Mouse (Mus musculus) kidney, embryonic 16.5 days (tissue): ENCODE results near the gene March7. TPM values are rescaled to one million over a fixed set of nuclear protein-coding genes. Genes with fewer than 3 reads are reported as not detected.
A peak's percentile ranks its signal among the peaks of the same experiment; 100 is the strongest.

Source experiments
- ATAC-seq: fragments of 200-750 bp; cut with Nextera tagmentation; 2 replicates; pipeline ENCODE4 v1.8.0; 2017; ENCODE audit warnings: moderate TSS enrichment; ENCODE audit not compliant: low FRiP score, low TSS enrichment
- H3K27ac ChIP-seq: fragments of 300-500 bp; sonication (generic); 2 replicates; pipeline ENCODE4 v1.5.1; 2014; ENCODE audit warnings: low read length
- H3K27me3 ChIP-seq: fragments of 300-500 bp; sonication (generic); 2 replicates; pipeline ENCODE4 v1.6.1; 2014; ENCODE audit warnings: low read length, control low read depth, mixed read lengths; ENCODE audit not compliant: insufficient read depth
- H3K36me3 ChIP-seq: fragments of 300-500 bp; sonication (generic); 2 replicates; pipeline ENCODE4 v1.6.1; 2014; ENCODE audit warnings: low read length, control low read depth, mixed read lengths; ENCODE audit not compliant: insufficient read depth
- H3K4me1 ChIP-seq: fragments of 300-500 bp; sonication (generic); 2 replicates; pipeline ENCODE4 v1.6.1; 2014; ENCODE audit warnings: low read length, control low read depth, mixed read lengths; ENCODE audit not compliant: insufficient read depth
- H3K4me2 ChIP-seq: fragments of 300-500 bp; sonication (generic); replicated peaks from 2 replicates; pipeline ENCODE4 v1.6.1; 2014; ENCODE audit warnings: low read depth, low read length
- H3K4me3 ChIP-seq: fragments of 300-500 bp; sonication (generic); 2 replicates; pipeline ENCODE4 v1.5.1; 2014; ENCODE audit warnings: mild to moderate bottlenecking, low read length
- H3K9ac ChIP-seq: fragments of 300-500 bp; sonication (generic); replicated peaks from 2 replicates; pipeline ENCODE4 v1.6.1; 2014; ENCODE audit warnings: low read length
- H3K9me3 ChIP-seq: fragments of 300-500 bp; sonication (generic); 2 replicates; pipeline ENCODE4 v1.6.1; 2016; ENCODE audit warnings: low read length, control low read depth
- WGBS: fragments of 180-500 bp; shearing (Covaris S2); extraction: QIAGEN DNeasy Blood & Tissue Kit; methylation state at CpG from one replicate; pipeline ENCODE4 v1.1.7; 2014; 5-methylcytosine and 5-hydroxymethylcytosine counted together
- polyA plus RNA-seq: library from polyadenylated mRNA; unstranded; fragments of >200 nt; fragmentation: Nextera tagmentation; extraction: Ambion mirVana; gene quantifications from 2 replicates; pipeline ENCODE4 v1.2.1, GENCODE M21; 2015

March7 gene
- polyA plus RNA-seq, 1 experiment from 2014 or later = 64.6 TPM

DNA sequence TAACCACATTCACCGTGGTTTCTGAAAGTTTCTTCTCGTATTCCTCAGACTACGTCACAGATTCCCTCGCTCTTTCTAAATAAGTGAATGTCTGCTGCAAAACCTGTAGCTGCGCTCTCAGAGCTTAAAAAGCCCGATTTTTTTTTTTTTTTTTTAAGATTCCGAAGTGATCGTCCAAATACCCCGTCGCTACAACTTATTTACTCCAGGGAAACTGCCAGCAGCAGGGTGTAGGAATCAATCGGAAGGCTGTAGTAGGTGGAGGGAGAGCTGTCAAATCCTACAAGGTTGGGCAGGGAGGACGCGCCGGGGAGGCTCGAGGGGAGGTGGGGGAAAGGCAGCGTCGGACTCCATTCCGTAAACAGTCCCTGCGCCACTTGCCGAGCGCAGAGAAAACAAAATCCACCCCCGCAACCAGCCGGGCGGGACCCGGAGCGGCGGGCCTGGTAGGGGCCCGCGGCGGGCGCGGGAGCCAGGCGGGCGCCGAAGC lies 520 bp upstream of the March7 start:
- Histone ChIP-seq H3K27me3 (no peaks in the 10 kb centered on the region), H3K4me2 (peak overlapping the region; percentile 76), H3K9me3 (no peaks in the 10 kb centered on the region), H3K36me3 (peaks cover 24% of the 10 kb centered on the region), H3K27ac (peak overlapping the region; percentile 85), H3K9ac (peak overlapping the region; percentile 99), H3K4me3 (peak overlapping the region; percentile 96), H3K4me1 (peaks cover 27% of the 10 kb centered on the region)
- peak; percentile 54 for ATAC-seq
- WGBS = 0% methylated on average over 26 of the region's 35 CpGs

DNA sequence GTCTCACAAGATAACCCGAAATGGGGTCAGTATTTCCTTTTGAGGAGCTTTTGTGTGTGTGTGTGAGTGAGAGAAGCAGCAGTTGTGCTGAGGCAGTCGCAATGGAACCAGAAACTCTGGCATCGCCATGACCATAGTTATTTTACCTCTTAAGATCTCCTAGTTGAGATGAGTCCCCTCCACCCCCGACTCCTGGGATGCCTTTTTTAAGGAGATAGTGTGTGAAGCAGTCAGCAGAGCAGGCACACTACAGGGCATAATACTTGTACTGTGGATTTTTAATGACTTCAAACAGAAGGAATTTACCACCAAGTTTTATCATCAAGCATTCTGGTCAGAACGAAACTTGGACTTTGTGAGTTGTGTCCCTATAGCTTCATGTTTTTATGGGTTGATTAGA lies 1.1 kb downstream of the March7 start:
- Histone ChIP-seq H3K4me1 (peaks cover 27% of the 10 kb centered on the region), H3K4me3 (peak overlapping the region; percentile 96), H3K27me3 (no peaks in the 10 kb centered on the region), H3K4me2 (peak overlapping the region; percentile 77), H3K27ac (no peak overlapping the region), H3K9ac (peak overlapping the region; percentile 99), H3K36me3 (peaks cover 15% of the 10 kb centered on the region), H3K9me3 (no peaks in the 10 kb centered on the region)
- no peak for ATAC-seq
- 10% methylated on average over 5 of the region's 5 CpGs for WGBS

DNA sequence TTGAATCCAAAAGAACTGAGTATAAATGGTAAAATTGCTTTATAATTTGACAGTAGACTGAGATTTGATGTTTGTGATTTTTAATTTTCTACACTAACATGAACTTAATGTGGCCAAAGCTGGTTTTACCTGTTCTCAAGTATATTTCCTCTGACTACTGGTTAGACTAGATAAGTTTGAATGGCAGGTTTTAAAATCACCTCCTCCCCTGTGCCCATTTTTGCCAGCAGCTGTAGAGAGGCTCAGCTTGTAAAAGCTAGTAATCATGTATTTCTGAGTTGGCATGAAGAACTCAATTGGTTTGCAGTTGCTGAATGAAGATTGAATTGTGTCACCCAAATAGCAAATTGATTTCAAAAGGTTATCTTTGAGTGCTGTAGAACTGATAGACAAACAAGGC lies 2.8 kb downstream of the March7 start:
- peaks cover 10% of the 10 kb centered on the region; the same call in 1 of the 2 replicates for H3K36me3 ChIP-seq
- no peak for ATAC-seq
- H3K27ac ChIP-seq = no peak overlapping the region
- no peaks in the 10 kb centered on the region for H3K27me3 ChIP-seq
- H3K4me1 ChIP-seq = peaks cover 29% of the 10 kb centered on the region
- no peak overlapping the region for H3K9ac ChIP-seq
- no peak overlapping the region for H3K4me2 ChIP-seq
- no peaks in the 10 kb centered on the region for H3K9me3 ChIP-seq
- H3K4me3 ChIP-seq = no peak overlapping the region

DNA sequence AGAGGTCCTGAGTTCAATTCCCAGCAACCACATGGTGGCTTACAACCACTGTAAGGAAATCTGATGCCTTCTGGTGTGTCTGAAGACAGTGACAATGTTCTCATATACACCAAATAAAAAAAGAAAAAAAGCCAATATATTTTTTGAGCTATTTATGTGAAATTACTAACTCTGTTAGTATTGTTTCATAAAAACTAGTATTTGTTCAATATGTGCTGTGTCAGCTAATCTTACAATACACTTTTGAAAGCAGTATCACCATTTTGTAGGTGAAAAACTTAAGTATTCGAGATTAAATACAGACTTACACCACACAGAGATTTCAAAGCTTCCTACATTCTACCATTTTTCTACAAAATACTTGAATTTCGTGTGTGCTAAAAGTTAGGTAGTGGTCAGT lies 5.0 kb downstream of the March7 start:
- Histone ChIP-seq H3K27ac (no peak overlapping the region), H3K27me3 (no peaks in the 10 kb centered on the region), H3K4me3 (no peak overlapping the region), H3K4me1 (peaks cover 22% of the 10 kb centered on the region), H3K9me3 (no peaks in the 10 kb centered on the region), H3K36me3 (peaks cover 10% of the 10 kb centered on the region; the same call in 1 of the 2 replicates), H3K4me2 (no peak overlapping the region), H3K9ac (no peak overlapping the region)
- ATAC-seq = no peak
- 95% methylated on average over 2 of the region's 2 CpGs for WGBS

DNA sequence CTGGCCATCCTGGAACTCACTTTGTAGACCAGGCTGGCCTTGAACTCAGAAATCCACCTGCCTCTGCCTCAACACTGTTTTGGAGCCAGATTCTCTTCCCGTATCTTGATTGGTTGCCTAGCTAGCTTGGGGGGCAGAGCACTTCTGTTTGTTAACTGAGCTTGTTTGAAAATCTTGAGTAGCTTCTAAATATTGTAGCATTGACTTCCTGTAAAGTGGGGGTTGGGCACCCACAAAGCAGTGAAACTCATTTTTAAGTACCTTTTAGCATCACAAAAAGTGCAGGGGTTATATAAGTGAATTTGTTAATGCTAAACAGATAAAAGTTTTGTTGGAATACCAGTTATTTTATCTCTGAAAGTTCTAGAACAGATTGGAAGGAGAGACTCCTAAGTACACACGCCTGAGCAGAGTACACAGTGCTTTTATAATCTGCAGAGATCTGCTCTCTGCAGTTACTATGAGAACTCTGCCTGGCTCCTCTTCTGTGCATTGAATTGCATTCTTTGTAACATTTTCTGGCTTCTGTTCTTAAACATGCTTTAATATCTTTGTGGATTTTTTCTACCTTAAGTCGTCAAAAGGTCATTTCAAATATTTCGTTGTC lies 7.0 kb downstream of the March7 start:
- no peak for ATAC-seq
- no peak overlapping the region for H3K9ac ChIP-seq
- no peak overlapping the region for H3K27ac ChIP-seq
- H3K4me3 ChIP-seq = no peak overlapping the region
- peaks cover 10% of the 10 kb centered on the region; the same call in 1 of the 2 replicates for H3K36me3 ChIP-seq
- no peak overlapping the region for H3K4me2 ChIP-seq
- no peaks in the 10 kb centered on the region for H3K27me3 ChIP-seq
- no peaks in the 10 kb centered on the region for H3K9me3 ChIP-seq
- H3K4me1 ChIP-seq = peaks cover 17% of the 10 kb centered on the region
- 82% methylated on average over 4 of the region's 4 CpGs for WGBS

DNA sequence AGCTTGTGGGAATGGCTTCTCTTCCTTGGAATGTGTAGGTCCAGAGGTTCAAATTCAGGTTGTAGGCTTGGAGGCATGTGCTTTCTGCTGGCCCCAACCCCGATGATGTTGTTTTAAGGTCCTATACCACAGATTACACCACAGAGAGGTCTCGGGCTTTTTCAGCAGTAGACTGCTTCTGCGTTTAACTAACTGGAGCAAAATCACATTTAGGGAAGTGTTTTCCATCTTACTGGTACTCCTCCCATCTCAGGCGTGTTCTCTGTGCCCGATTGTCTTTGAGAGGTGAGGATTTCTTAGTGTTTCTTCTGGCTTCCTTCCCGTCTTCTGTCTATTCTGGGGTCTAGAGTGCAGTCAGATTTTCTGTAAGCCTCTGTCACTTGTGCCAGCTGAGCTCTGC lies 7.9 kb downstream of the March7 start:
- Histone ChIP-seq H3K4me2 (no peak overlapping the region), H3K27me3 (no peaks in the 10 kb centered on the region), H3K36me3 (peaks cover 10% of the 10 kb centered on the region; the same call in 1 of the 2 replicates), H3K4me1 (peaks cover 12% of the 10 kb centered on the region; the same call in 1 of the 2 replicates), H3K27ac (no peak overlapping the region), H3K9me3 (no peaks in the 10 kb centered on the region), H3K9ac (no peak overlapping the region), H3K4me3 (no peak overlapping the region)
- ATAC-seq = no peak
- 86% methylated on average over 6 of the region's 6 CpGs for WGBS

DNA sequence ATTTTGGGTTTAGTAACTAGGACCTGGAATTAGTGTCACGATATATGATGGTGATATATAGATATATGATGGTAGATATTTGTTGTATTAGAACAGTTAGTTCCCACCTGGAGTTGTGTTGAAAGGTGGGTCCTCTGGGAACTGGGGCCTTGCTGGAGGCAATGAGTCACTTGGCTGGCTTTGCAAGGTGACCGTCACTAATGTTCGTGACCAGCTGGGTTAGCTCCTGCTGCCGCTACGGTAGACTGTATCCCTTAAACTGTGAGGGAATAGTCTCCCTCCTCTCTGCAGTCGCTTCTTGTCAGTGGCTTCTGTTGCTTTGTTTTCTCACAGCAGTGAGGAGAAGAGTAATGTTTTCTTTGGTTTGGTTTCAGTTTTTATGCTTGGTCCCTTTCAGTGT lies 11.5 kb downstream of the March7 start:
- Histone ChIP-seq H3K4me2 (no peak overlapping the region), H3K9me3 (no peaks in the 10 kb centered on the region), H3K4me1 (peaks cover 8% of the 10 kb centered on the region; the same call in 1 of the 2 replicates), H3K9ac (no peak overlapping the region), H3K36me3 (no peaks in the 10 kb centered on the region; the same call in 1 of the 2 replicates), H3K27me3 (no peaks in the 10 kb centered on the region), H3K27ac (peak overlapping the region; percentile 9; the same call in 1 of the 2 replicates), H3K4me3 (no peak overlapping the region)
- peak; percentile 42; the same call in 1 of the 2 replicates for ATAC-seq
- WGBS = 21% methylated on average over 6 of the region's 6 CpGs

DNA sequence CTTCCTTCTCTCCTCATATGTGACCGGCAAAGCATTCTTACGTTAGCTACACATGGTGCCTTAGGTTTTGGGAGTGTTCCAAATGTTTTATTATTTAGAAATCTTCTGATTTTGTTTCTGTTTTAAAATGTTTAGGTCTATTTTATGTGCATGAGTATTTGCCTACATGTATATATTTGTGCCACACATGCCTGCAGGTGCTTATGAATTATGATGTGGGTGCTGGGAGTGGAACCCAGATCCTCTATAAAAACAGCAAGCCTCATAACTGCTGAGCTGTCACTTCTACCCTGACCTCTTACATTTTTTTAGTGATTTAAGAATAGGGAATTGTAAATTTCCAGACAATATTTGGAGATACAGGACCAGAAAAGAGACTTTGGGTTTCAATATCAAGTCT lies 12.3 kb downstream of the March7 start:
- WGBS = 78% methylated on average over 2 of the region's 2 CpGs
- H3K9ac ChIP-seq = no peak overlapping the region
- ATAC-seq = no peak
- H3K4me3 ChIP-seq = no peak overlapping the region
- H3K36me3 ChIP-seq = no peaks in the 10 kb centered on the region; the same call in 1 of the 2 replicates
- no peak overlapping the region for H3K27ac ChIP-seq
- no peaks in the 10 kb centered on the region for H3K27me3 ChIP-seq
- peaks cover 8% of the 10 kb centered on the region; the same call in 1 of the 2 replicates for H3K4me1 ChIP-seq
- H3K4me2 ChIP-seq = no peak overlapping the region
- no peaks in the 10 kb centered on the region; the same call in 1 of the 2 replicates for H3K9me3 ChIP-seq

DNA sequence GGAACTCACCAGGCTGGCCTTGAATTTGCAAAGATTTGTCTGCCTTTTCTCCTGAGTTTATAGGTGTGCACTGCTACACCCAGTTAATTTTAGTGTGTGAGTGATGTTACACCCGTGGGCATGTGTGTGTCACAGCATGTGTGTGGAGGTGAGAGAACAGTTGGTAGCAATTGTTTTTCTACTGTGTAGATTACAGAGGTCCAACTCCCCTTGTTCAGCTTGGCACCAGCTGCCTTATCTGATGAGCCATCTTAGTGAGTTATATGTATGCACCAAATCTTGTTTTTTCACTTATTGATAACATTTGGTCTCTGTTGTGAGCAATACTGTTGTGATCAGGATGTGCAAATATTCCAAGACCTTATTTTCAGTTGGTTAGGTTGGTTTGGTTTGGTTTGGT lies 13.8 kb downstream of the March7 start:
- Histone ChIP-seq H3K27me3 (no peaks in the 10 kb centered on the region), H3K9me3 (no peaks in the 10 kb centered on the region; the same call in 1 of the 2 replicates), H3K9ac (no peak overlapping the region), H3K4me3 (no peak overlapping the region), H3K27ac (no peak overlapping the region), H3K4me2 (no peak overlapping the region), H3K4me1 (peaks cover 6% of the 10 kb centered on the region; the same call in 1 of the 2 replicates), H3K36me3 (no peaks in the 10 kb centered on the region; the same call in 1 of the 2 replicates)
- no peak for ATAC-seq
- 52% methylated on average over 1 of the region's 1 CpGs for WGBS

DNA sequence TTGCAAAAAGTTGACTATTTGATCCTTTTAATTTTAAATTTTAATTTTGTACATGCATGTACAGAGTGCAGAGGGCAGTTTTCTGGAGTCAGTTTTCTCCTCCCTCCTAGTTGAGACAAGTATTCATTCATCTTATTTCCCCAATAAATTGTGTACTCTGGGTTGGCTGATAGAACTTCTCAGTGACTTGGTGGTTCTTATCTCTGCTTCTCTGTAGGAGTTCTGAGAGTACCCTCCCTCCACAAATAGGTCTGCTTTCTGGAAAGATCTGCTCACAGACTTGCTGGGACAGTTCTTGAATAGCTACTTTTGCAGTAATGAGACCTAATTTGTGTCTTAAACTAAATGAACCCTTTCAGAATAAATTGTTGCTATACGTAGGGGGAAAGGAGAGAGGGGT lies 18.8 kb downstream of the March7 start:
- no peak overlapping the region for H3K9ac ChIP-seq
- H3K9me3 ChIP-seq = no peaks in the 10 kb centered on the region; the same call in 1 of the 2 replicates
- peaks cover 22% of the 10 kb centered on the region for H3K36me3 ChIP-seq
- H3K27ac ChIP-seq = no peak overlapping the region
- 81% methylated on average over 1 of the region's 1 CpGs for WGBS
- H3K4me3 ChIP-seq = no peak overlapping the region
- ATAC-seq = no peak
- no peaks in the 10 kb centered on the region for H3K27me3 ChIP-seq
- H3K4me1 ChIP-seq = no peaks in the 10 kb centered on the region
- H3K4me2 ChIP-seq = no peak overlapping the region
